Mouse (Mus musculus) left cerebral cortex, postnatal 36 days (tissue): ENCODE results near the gene Tshz2. TPM values are rescaled to one million over a fixed set of nuclear protein-coding genes. Genes with fewer than 3 reads are reported as not detected.
A peak's percentile ranks its signal among the peaks of the same experiment; 100 is the strongest.

Source experiments
- DNase-seq, 2 experiments: peaks; one replicate each; pipeline ENCODE4 v3.0.0; 2021 to 2022; ENCODE audit warnings: low spot score in 2 of 2, mixed read lengths in 1 of 2
- intact Hi-C: fragments of 180-260 bp; cut with DNase I; formaldehyde crosslinking; loops from one replicate; pipeline ENCODE4 v1.15.1; 2025
- total RNA-seq, 2 experiments: library from RNA; stranded (reverse); gene quantifications; 2 replicates each; pipeline ENCODE4 v1.2.3; 2021

Gene Tshz2
- total RNA-seq, 2 experiments from 2014 or later, result 28.2 to 54.5 TPM

DNA sequence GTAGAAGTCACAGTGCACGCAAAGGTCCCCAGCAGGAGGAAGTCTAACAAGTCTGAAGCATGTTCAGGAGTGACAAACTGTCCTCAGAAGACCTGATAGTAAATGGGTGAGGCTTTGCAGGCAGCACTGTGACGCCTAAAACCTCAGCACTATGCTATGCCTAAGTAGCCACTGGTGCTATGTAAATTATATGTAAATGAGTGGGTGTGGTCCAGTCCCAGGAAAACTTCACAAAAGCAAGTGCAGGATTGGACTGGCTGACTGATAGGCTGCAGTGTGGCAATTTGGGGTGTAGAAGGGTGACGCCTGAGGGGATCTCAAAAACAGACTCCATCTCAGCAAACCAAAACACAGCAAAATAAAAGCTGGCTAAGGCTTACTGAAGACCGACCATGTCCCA is 277.8 kb downstream of the Tshz2 start:
- intact Hi-C loops, result no loop called here
- no peak for DNase-seq

DNA sequence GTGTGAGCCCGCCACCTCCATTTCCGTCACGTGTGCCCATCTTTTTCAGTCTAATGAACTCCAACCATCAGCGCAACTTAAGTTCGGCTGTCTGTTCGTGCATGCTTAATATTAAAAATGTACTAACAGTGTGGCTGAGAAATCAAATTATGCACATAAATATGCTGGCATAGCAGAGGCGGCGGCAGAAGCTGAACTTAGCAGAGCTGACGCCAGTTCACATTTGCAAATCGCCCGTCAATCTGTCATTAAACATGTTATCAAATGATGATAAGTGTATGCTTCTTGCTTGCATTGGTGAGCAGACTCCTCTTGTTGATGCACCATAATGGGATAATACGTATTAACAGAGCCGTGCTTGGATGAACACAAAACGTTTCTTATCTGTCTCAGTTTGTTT is 280.0 kb downstream of the Tshz2 start:
- no peak for DNase-seq
- intact Hi-C loops, result no loop called here

DNA sequence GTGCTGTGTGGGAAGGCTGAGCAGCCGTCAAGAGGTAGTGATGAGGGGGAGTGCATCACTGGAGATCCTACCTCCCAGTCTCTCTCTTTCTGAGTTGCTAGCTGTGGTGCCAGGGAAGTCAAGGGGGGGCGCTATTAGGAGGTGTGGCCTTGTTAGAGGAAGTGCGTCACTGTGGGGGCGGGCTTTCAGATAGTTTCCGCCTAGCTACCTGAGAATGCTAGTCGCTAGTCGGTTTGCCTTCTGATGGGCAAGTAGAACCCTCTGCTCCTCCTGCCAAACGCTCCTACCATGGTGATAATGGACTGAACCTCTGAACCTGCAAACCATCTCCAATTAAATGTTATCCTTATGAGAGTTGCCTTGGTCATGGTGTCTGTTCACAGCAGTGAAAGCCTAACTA is 282.1 kb downstream of the Tshz2 start:
- intact Hi-C loops, result no loop called here
- DNase-seq, result no peak

GRCm38 (mm10) chr2:169915326-169915725 is 282.5 kb downstream of the Tshz2 start:
- no peak for DNase-seq
- intact Hi-C loops, result no loop called here

GRCm38 (mm10) chr2:169919111-169919695 is 286.4 kb downstream of the Tshz2 start:
- DNase-seq, result no peak
- intact Hi-C loops, result no loop called here

- DNase-seq, result no peak
- intact Hi-C loops, result no loop called here
Measured at GRCm38 (mm10) chr2:169924177-169924810, 291.5 kb downstream of the Tshz2 start.

GRCm38 (mm10) chr2:169925466-169925865 is 292.7 kb downstream of the Tshz2 start:
- DNase-seq, result no peak
- intact Hi-C loops, result no loop called here

GRCm38 (mm10) chr2:169926016-169926415 is 293.2 kb downstream of the Tshz2 start:
- intact Hi-C loops, result no loop called here
- DNase-seq, result no peak

GRCm38 (mm10) chr2:169927401-169927800 is 294.6 kb downstream of the Tshz2 start:
- DNase-seq, result no peak
- intact Hi-C loops, result no loop called here

GRCm38 (mm10) chr2:169928447-169929120 is 295.8 kb downstream of the Tshz2 start:
- no peak for DNase-seq
- intact Hi-C loops, result no loop called here

- peak; percentile 13 to 39 for DNase-seq
- intact Hi-C loops, result no loop called here
Measured at GRCm38 (mm10) chr2:169929540-169930497, 297.0 kb downstream of the Tshz2 start.

- no peak for DNase-seq
- intact Hi-C loops, result no loop called here
Measured at GRCm38 (mm10) chr2:169935642-169936041, 302.8 kb downstream of the Tshz2 start.

- intact Hi-C loops, result no loop called here
- DNase-seq, result no peak
Measured at GRCm38 (mm10) chr2:169940297-169941142, 307.7 kb downstream of the Tshz2 start.

DNA sequence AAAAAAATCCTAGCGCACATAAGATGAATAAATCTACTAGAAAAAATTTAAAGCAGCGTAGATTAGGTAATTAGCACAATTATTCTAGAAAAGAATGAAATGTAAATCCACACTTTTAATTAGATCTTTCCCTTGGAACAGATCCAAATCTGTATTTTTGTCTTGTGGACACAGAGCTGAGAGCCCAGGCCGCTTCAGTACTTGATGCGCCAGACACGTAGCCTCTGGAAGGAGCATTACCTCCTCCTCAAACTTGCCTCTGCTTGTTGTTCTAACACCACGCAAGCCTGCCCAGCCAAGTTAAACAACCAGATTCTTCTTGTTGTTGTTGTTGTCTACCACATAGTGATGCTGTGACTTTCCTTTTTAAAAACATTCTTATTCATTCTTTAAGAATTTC is 310.9 kb downstream of the Tshz2 start:
- intact Hi-C loops, result no loop called here

GRCm38 (mm10) chr2:169948139-169948538 is 315.3 kb downstream of the Tshz2 start:
- intact Hi-C loops, result no loop called here

More for the DNA sequence above, 310.9 kb downstream of the Tshz2 start:
- DNase-seq, result no peak

DNA sequence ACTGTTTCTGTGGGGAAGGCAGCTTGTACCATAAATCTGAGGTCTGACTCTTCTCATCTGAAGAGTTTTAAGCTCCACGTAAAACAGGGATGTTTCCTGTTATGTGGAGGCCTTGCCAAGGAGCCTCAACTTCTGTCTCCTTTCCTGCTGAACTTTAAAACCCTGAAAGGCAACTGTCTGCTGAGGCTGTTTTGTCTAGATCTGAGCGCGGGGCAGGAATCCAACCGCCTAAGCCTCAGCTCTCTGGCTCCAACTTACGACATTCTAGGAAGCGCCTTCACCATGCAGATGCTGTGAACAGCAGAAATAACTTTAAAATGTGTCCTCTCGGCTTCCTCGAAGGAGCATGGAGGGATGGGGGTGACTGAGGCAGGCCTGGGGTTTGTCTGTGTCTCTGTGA is 318.2 kb downstream of the Tshz2 start:
- intact Hi-C loops, result no loop called here
- DNase-seq, result no peak

More at GRCm38 (mm10) chr2:169948139-169948538, 315.3 kb downstream of the Tshz2 start:
- no peak for DNase-seq

DNA sequence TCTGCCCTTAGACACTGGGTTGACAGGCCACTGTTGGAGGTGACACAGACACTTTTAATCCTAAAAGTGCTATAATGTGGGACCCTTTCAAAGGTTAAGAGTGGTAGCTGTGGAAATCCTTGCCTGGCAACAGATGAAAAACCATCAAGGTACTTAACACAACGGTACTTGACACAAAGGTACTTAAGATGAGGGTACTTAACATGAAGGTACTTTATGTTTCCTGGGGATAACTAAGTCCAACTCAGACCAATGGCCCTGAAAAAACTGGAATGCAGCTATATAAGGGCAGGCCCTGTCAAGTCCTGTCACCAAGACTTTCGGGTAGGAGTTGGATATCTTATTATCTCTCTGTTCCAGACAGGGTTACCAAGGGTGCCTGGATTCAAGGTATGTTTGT is 320.2 kb downstream of the Tshz2 start:
- intact Hi-C loops, result no loop called here
- no peak for DNase-seq

DNA sequence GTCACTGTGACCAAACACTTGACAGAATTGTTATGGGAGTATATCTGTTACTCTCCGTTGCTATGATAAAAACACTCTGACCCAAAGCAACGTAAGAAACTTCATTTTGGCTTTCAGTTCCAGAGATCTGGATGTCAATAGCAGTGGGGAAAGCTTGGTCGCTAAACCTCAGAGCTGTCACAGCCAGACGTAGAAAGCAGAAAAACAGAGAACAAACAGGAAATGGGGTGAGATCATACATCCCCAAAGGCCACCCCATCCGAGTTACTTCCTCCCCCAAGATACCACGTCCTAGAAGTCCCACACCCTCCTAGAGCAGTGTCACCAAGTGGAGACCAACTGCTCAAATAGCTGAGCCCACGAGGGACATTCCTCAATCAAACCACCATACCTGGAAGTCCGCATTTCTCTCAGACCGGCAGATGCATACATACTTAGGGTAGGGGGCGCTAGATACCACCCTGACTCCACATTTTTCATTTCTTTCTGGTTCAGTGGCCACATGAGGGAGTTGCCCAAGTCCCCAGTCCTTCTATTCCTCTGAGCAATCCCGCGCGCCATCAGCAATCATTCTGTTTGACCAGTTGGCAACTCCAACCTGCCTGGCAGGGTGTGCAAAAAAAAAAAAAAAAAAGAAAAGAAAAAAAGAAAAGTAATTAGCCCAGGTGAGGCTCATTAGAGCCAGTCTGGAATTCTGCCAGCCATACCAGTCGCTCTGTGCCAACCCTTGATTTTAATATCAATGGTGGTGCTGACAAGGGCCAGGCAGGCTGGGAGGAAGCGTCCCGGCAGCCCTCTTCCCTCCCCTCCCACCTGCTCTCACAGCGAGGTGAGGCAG is 326.1 kb downstream of the Tshz2 start:
- DNase-seq, result no peak

More for the DNA sequence above, 326.1 kb downstream of the Tshz2 start:
- intact Hi-C loops, result no loop called here
